ENCODE assay signal across 16 mouse cellular contexts in genomic region chr11:98445238-98445637, GRCm38 (mm10). TPM values are rescaled to one million over a fixed set of nuclear protein-coding genes. Genes with fewer than 3 reads are reported as not detected.
DNase-seq lines count a peak whose midpoint lies in the region; ATAC-seq and TF ChIP-seq lines count a peak whose summit lies in the region.
"Had no signal": no experiment of that assay in that cellular context is flagged by ENCODE, and none has a peak within 500 bp of the region (broad histone marks: within the 10 kb centered on the region; RNA-seq: fewer than 3 reads in every experiment).

No protein-coding gene starts in this region.

- H3K4me3 ChIP-seq in kidney, embryonic 14.5 days (ENCODE audit: low read length), result no peak overlapping the region
- H3K4me3 ChIP-seq in liver, embryonic 13.5 days (replicated peaks), result no peak overlapping the region
- H3K4me3 ChIP-seq in small intestine, adult 2 months (ENCODE audit: low read depth, low read length), result no peak overlapping the region
- H3K4me3 ChIP-seq: heart, embryonic 15.5 days; hindbrain, embryonic 13.5 days had no signal

- no peak overlapping the region for H3K4me2 ChIP-seq in kidney, embryonic 14.5 days (replicated peaks; ENCODE audit: low read depth, low read length)
- no peak overlapping the region for H3K4me2 ChIP-seq in liver, embryonic 13.5 days
- H3K4me2 ChIP-seq: heart, embryonic 15.5 days; hindbrain, embryonic 13.5 days had no signal

- peak overlapping the region; percentile 93; the same call in 1 of the 2 replicates for H3K27ac ChIP-seq in kidney, embryonic 14.5 days (ENCODE audit: low read depth, low read length)
- H3K27ac ChIP-seq in liver, embryonic 13.5 days, result peak overlapping the region; percentile 68
- H3K27ac ChIP-seq in small intestine, adult 2 months (ENCODE audit: insufficient read depth, low read depth, low read length), result peak overlapping the region; percentile 96
- H3K27ac ChIP-seq: heart, embryonic 15.5 days; hindbrain, embryonic 13.5 days had no signal

- no peak overlapping the region for H3K9ac ChIP-seq in kidney, embryonic 14.5 days (ENCODE audit: low read depth, low read length)
- no peak overlapping the region for H3K9ac ChIP-seq in liver, embryonic 13.5 days
- H3K9ac ChIP-seq: heart, embryonic 15.5 days; hindbrain, embryonic 13.5 days; liver, embryonic 14.5 days had no signal

- no peak for TF ChIP-seq POLR2A in small intestine, adult 2 months (IDR thresholded peaks at IDR 0.05; ENCODE audit: low read depth, low read length)

- peaks cover 12% of the 10 kb centered on the region for H3K4me1 ChIP-seq in kidney, embryonic 14.5 days (ENCODE audit: control insufficient read depth, insufficient read depth, low read length)
- H3K4me1 ChIP-seq in liver, embryonic 13.5 days (replicated peaks), result peaks cover 7% of the 10 kb centered on the region; the same call in 1 of the 2 replicates
- H3K4me1 ChIP-seq in small intestine, adult 2 months (ENCODE audit: control insufficient read depth, insufficient read depth, insufficient read length, low read length), result peaks cover 17% of the 10 kb centered on the region; the same call in 1 of the 2 replicates

- ATAC-seq in kidney, embryonic 14.5 days (ENCODE audit: low FRiP score, low TSS enrichment), result no peak
- no peak for ATAC-seq in liver, embryonic 13.5 days (ENCODE audit: low read depth)

- TF ChIP-seq CTCF in small intestine, adult 2 months (IDR thresholded peaks at IDR 0.05; ENCODE audit: extremely low read depth, insufficient read length, insufficient replicate concordance, low read depth, low read length), result no peak

- H3K36me3 ChIP-seq in kidney, embryonic 14.5 days (ENCODE audit: control insufficient read depth, insufficient read depth, low read length), result no peaks in the 10 kb centered on the region
- H3K36me3 ChIP-seq in liver, embryonic 13.5 days, result no peaks in the 10 kb centered on the region
- no peaks in the 10 kb centered on the region for H3K36me3 ChIP-seq in small intestine, adult 2 months (ENCODE audit: control insufficient read depth, insufficient read depth, low read length)
- H3K36me3 ChIP-seq: G1E; heart, embryonic 15.5 days; hindbrain, embryonic 13.5 days had no signal

- WGBS in kidney, embryonic 14.5 days, result 17% methylated on average over 1 of the region's 1 CpGs
- 5% methylated on average over 1 of the region's 1 CpGs for WGBS in liver, embryonic 13.5 days (ENCODE audit: insufficient replicate concordance)
- 9% methylated on average over 1 of the region's 1 CpGs for WGBS in small intestine, adult 2 months

- H3K9me3 ChIP-seq in kidney, embryonic 14.5 days (ENCODE audit: control insufficient read depth, low read length), result no peaks in the 10 kb centered on the region
- H3K9me3 ChIP-seq in liver, embryonic 13.5 days (replicated peaks), result no peaks in the 10 kb centered on the region
- H3K9me3 ChIP-seq: G1E; heart, embryonic 15.5 days; hindbrain, embryonic 13.5 days had no signal

- H3K27me3 ChIP-seq in kidney, embryonic 14.5 days (ENCODE audit: control insufficient read depth, insufficient read depth, low read length), result peaks cover 14% of the 10 kb centered on the region; the same call in 1 of the 2 replicates
- peaks cover 51% of the 10 kb centered on the region for H3K27me3 ChIP-seq in liver, embryonic 13.5 days
- no peaks in the 10 kb centered on the region for H3K27me3 ChIP-seq in small intestine, adult 2 months (ENCODE audit: control insufficient read depth, insufficient read depth, low read length)

- DNase-seq in kidney, adult 8-10 months, result no peak
- DNase-seq in gonadal fat pad, adult 2 months (ENCODE audit: low read depth), result peak; percentile 62
- DNase-seq in liver, embryonic 13.5 days, result no peak
- no peak for DNase-seq in frontal cortex, postnatal 36 days (ENCODE audit: low spot score in 2 of 2)
- DNase-seq in cerebellum, postnatal 4 days (ENCODE audit: low spot score in 2 of 2), result no peak
- DNase-seq in natural killer cell, adult 2 months (ENCODE audit: low spot score in 2 of 2), result no peak
- DNase-seq: B cell, adult 2 months; cerebellum, adult 11 months; gastrocnemius, postnatal 10 days; thymus, postnatal 25 days had no signal

RNA-seq across cellular contexts. Expression of gene Grb7, which starts 1.0 kb away (rescaled TPM):
- polyA plus RNA-seq in kidney, embryonic 14.5 days (2014; fragmentation: Nextera tagmentation; extraction: Ambion mirVana), result 52.3 and 66.8 TPM in 2 replicates
- polyA plus RNA-seq in gonadal fat pad, adult 2 months (2012; rRNA removed), result 54.7 and 54.8 TPM in 2 replicates
- polyA plus RNA-seq in liver, embryonic 13.5 days (2015; fragmentation: Nextera tagmentation; extraction: Ambion mirVana), result 17.4 and 20.5 TPM in 2 replicates
- 33.0 and 137 TPM in 2 replicates for polyA plus RNA-seq in small intestine, adult 2 months (2012; rRNA removed)
- polyA plus RNA-seq: G1E had no signal

RNA-seq across cellular contexts. Expression of gene Mien1, which starts 6.4 kb away (rescaled TPM):
- polyA plus RNA-seq in kidney, embryonic 14.5 days (2014; fragmentation: Nextera tagmentation; extraction: Ambion mirVana), result 83.8 and 101 TPM in 2 replicates
- polyA plus RNA-seq in gonadal fat pad, adult 2 months (2012; rRNA removed), result 217 and 228 TPM in 2 replicates
- 66.8 and 72.0 TPM in 2 replicates for polyA plus RNA-seq in liver, embryonic 13.5 days (2015; fragmentation: Nextera tagmentation; extraction: Ambion mirVana)
- 17.2 and 37.7 TPM in 2 replicates for polyA plus RNA-seq in small intestine, adult 2 months (2012; rRNA removed)

RNA-seq across cellular contexts. Expression of gene Erbb2, which starts 33.0 kb away (rescaled TPM):
- 35.5 and 54.1 TPM in 2 replicates for polyA plus RNA-seq in kidney, embryonic 14.5 days (2014; fragmentation: Nextera tagmentation; extraction: Ambion mirVana)
- 33.8 and 35.3 TPM in 2 replicates for polyA plus RNA-seq in gonadal fat pad, adult 2 months (2012; rRNA removed)
- 2.2 and 2.6 TPM in 2 replicates for polyA plus RNA-seq in liver, embryonic 13.5 days (2015; fragmentation: Nextera tagmentation; extraction: Ambion mirVana)
- 40.2 and 105 TPM in 2 replicates for polyA plus RNA-seq in small intestine, adult 2 months (2012; rRNA removed)
- polyA plus RNA-seq: G1E had no signal

RNA-seq across cellular contexts. Expression of gene Pgap3, which starts 44.9 kb away (rescaled TPM):
- 10.7 and 14.8 TPM in 2 replicates for polyA plus RNA-seq in kidney, embryonic 14.5 days (2014; fragmentation: Nextera tagmentation; extraction: Ambion mirVana)
- polyA plus RNA-seq in gonadal fat pad, adult 2 months (2012; rRNA removed), result 29.5 and 30.4 TPM in 2 replicates
- polyA plus RNA-seq in liver, embryonic 13.5 days (2015; fragmentation: Nextera tagmentation; extraction: Ambion mirVana), result 3.1 and 3.8 TPM in 2 replicates
- 26.0 and 52.1 TPM in 2 replicates for polyA plus RNA-seq in small intestine, adult 2 months (2012; rRNA removed)

RNA-seq across cellular contexts. Expression of gene Pnmt, which starts 59.0 kb away (rescaled TPM):
- polyA plus RNA-seq in kidney, embryonic 14.5 days (2014; fragmentation: Nextera tagmentation; extraction: Ambion mirVana), result 0.84 and 2.2 TPM in 2 replicates
- 7.5 and 32.4 TPM in 2 replicates for polyA plus RNA-seq in gonadal fat pad, adult 2 months (2012; rRNA removed)
- polyA plus RNA-seq in liver, embryonic 13.5 days (2015; fragmentation: Nextera tagmentation; extraction: Ambion mirVana), result not detected in 2 replicates
- not detected in 2 replicates for polyA plus RNA-seq in small intestine, adult 2 months (2012; rRNA removed)
- polyA plus RNA-seq: G1E; liver, embryonic 14.5 days had no signal
